Mouse (Mus musculus) lung, postnatal 36 days (tissue): Measurements from ENCODE around the gene Snapc4.
"Not testable (repeated sequence)": the region's sequence is repeated elsewhere in the genome, so short reads cannot be mapped to it uniquely, and the experiment has no call there.

Source experiments
- DNase-seq: peaks from one replicate; pipeline ENCODE4 v3.0.0; 2022; ENCODE audit warnings: mixed read lengths

Snapc4 gene

GRCm38 (mm10) chr2:26380131-26380771, at the start of gene Snapc4:
Gene Snapc4, minus strand, starts transcription at chr2:26380653.
- DNase-seq, result peak; percentile 91

DNA sequence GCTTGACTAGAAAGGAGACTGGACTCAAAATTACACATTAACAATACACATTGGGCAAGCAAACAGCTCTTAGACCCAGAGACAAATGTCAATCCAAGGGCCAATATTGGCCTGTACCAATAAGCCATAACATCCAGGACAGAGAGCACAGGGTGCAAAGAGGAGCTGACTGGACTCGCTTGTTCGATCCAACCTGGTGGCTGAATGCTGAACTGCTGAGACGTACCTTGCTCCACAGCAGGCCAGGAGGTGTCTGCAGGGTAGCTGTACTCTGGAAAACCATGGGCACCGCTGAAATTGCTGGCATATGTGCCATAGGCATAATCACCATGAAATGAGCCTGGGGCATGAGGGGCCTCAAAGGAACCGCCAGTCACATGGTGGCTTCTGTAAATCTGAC, 49.4 kb upstream of the Snapc4 start:
- no peak for DNase-seq

DNA sequence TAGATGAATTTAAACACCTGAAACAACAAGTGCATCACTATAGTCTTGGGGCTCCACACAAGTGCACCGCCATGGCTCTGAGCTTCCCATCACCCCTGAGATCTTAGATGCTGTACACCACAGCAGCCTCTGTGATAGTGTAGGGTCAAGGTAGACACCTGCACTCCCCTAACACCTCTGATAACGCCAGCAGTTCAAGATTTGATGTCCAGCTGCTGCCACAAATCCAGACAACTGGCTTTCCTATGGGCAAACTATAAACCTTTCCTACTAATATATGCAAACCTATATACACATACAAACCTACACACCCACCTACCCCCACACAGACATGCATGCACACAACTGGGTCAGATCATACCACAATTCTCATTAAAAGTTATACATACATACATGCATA, 44.1 kb upstream of the Snapc4 start:
- DNase-seq, result no peak

DNA sequence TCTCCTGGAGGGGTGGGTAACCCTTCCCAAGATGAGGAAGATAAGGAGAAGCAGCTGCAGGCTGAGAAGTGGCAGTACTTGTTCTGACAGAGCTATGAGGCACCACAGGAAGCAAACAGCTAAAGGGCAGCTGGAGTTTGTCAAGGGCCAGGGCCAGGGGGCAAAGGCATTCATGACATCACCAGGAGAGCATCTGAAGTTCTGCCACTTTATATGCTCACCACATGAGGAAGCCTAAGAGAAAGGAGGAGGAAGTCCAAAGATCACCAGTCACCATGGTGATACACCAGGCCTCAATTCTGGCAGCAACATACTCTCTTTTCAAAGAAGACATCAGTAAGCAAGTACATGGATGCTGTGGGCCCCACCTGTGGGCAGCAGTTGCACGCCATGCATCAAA, 42.6 kb upstream of the Snapc4 start:
- peak; percentile 38 for DNase-seq

DNA sequence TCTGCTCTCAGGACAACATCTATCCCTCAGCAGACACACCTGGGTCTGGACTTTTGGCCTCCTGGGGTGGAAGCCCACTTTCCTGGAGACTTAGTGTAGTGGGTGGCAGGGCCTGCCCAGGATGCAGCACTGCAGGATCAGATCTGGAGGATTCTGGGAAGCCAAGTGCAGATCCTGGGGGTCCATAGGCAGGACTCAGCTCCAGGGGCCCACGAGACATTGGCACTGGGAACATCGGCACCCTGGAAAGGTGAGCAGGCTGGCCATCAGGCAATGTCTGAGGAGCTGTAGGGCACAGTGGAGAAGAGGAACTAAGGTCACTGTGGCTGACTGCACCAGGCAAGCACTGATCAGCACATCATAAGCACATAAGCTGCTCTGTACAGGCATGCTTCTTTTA, 41.5 kb upstream of the Snapc4 start:
- DNase-seq, result no peak

GRCm38 (mm10) chr2:26418120-26418519, 37.7 kb upstream of the Snapc4 start:
- no peak for DNase-seq

DNA sequence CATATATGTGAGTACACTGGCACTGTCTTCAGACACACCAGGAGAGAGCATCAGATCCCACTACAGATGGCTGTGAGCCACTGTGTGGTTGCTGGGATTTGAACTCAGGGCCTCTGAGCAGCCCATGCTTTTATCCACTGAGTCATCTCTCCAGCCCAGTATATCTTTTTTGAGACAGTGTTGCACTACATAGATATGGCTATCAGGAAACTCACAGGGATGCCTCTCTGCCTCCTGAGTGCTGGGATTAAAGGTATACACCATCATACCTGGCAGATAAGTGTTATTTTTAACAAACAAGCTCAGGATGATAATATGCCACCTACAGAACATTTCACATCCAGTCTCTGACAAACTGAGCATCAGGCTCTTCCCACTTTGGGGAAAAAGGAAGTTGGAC, 36.6 kb upstream of the Snapc4 start:
- no peak for DNase-seq

GRCm38 (mm10) chr2:26410931-26411411, 30.5 kb upstream of the Snapc4 start:
- DNase-seq, result no peak

DNA sequence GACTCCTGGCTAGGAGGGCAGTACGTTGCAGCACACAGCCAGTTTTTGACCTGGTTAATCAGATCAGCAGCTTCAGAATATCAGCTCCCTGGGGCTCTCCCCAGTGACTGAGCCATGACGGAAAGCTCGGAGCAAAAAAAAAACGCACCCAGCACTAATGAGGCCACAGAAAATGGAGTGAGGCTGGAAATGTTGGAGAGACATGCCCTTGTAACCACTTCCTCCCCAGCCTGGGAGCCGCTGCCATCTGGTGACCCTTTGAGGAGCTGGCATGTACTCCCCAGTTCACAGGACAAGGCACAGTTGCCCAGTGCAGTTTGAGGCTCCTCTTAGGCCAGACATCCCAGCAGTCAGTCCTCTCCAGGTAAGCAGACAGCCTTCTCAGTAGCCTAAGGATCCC, 29.6 kb upstream of the Snapc4 start:
- DNase-seq, result no peak

DNA sequence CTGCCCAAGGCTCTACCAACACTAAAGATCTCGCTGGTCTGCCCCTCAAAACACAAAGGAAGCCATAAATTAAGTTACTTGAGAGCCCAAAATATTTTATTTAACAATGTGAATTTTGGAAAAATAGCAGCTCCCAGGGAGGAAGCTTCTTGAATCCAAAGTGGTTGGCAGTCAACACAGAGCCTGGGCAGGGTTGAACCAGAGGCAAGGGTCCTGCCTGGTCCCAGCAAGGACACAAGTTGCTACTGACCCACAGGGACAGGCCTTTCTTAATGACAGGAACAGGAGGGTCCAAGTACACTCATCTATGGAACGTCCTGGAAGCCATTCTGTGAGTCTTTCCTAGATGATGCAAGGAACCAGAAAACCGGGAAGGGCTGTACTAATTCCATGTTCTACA, 28.9 kb upstream of the Snapc4 start:
- DNase-seq, result no peak

- peak; percentile 98 for DNase-seq
Measured at GRCm38 (mm10) chr2:26408515-26409356, 28.3 kb upstream of the Snapc4 start, which contains the start of gene Inpp5e. Gene Inpp5e, minus strand, starts transcription at chr2:26409203.

DNA sequence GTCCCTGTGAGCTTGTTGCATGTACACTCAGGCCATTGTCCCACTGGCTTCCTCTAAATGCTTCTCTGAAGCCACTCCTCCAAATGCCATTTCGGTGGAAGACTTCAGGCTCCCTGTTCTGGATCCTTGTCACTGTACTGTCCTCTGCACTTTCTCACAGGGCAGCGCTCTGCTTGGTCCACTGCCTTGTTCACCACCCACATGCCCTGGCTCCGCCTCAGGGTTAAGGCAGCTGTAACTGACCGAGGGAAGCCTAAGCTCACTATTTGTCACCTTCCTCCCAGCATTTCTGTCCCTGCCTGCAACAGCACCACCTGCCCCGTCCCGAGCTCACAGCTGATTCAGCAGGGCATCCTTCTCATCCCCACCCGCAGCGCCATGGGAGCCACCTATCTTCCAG, 22.9 kb upstream of the Snapc4 start:
- DNase-seq, result no peak

GRCm38 (mm10) chr2:26402265-26402664, 21.8 kb upstream of the Snapc4 start:
- no peak for DNase-seq

GRCm38 (mm10) chr2:26401023-26401422, 20.6 kb upstream of the Snapc4 start:
- DNase-seq, result no peak

DNA sequence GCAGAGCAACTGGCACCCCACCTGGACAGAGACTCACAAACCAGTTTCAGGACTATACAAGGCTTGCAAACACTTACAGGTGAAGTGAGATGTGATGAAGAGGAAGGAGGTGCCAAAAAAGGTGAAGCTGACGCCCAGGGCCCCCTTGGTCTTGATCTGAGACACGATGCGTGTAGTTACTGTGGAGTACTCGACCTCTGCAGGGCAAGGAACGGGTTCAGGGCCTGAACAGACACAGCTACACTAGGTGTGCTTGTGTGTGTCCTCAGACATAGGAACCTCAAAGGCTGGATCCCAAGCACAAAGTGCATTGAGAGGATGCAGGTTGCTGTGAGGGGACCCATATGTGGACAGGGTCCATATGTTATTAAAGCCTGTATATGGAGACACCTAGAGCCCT, 19.8 kb upstream of the Snapc4 start:
- no peak for DNase-seq

DNA sequence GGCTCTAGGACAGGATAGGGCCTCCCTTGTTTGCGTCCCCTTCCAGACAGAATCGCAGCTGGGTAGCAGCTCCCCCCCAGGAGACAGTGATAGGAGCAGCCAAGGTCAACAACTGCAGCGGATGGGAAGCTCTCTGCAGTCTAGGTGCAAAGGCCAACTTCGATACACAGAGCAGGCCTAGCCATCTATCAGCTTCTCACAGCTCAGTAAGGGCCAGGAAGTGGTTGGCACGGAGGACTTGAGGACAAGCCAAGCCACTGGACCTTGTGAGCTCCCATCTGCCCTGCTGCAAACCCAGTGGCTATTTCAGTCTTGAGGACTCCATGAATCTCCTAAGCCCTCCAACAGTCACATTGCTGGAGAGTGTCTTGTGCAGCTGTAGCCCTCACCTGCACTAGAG, 19.2 kb upstream of the Snapc4 start:
- no peak for DNase-seq

DNA sequence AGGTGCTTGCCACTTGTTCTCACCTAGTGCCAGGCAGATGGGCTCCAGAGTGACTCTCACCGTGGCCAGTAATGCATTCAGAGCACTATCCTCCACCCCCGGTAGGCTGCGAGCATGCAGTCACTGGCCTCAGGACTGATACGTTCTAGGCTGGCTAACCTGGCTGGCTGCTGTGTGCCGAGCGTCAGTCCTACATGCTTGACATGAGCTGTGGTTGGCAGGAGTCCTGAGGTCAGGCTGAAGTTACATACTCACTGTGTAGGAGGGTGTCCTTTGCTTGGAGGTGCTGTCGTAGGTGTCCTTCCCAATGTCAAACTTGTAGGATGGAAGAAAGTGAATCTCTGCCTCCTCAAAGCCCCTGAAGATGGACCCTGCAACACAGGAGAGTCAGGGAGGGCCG, 18.5 kb upstream of the Snapc4 start:
- DNase-seq, result no peak

- no peak for DNase-seq
Measured at GRCm38 (mm10) chr2:26391617-26392016, 11.2 kb upstream of the Snapc4 start.

DNA sequence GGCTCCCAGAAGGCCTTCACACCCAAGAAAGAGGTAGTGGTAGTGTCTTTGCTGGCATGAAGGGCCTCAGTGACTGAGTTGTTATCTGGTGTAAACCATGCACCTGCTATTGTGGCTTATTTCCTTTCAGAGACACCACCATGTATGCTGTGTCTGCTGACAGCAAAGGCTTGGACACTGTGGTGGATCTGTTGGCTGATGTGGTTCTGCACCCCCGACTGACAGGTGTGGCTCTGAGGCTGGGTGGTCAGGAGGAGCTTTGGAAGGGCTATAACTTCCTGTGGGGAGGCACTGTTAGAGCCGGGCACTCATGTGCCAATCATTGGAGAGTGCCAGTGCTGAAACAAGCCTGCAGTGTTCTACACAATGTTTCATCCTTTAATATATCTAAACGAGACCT, 10.5 kb upstream of the Snapc4 start:
- DNase-seq, result no peak

DNA sequence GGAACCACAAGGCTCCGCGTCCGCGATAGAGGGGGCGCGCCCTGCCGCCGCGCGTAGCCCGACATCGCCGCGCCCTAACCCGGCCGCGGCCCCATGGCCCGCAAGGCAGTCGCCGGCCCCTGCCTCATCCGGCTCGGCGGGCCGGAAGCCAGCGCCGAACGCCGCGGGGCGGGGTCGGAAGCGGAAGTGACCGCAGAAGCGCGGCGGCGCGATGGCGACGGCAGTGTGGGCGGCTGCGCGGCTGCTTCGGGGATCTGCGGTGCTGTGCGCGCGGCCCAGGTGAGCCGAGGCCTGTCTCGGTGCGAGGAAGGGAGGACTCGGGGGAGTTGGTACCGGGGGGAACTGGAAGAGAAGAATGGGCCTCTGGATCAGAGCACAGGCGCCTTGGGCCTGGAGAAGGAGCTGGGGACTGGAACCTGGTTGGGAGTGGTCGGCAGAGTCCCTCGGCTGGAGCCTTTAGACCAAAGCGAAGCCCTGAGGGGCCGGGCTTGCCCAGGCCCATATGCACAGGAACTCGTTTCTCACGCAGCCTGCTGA, 8.8 kb upstream of the Snapc4 start, which contains the start of the genes Entr1 and Pmpca:
TSS of gene Entr1 (minus strand) at position 163 of the 537 bp plus-strand sequence.
TSS of gene Pmpca (plus strand) at position 186 of the 537 bp plus-strand sequence.
- DNase-seq, result peak; percentile 85

DNA sequence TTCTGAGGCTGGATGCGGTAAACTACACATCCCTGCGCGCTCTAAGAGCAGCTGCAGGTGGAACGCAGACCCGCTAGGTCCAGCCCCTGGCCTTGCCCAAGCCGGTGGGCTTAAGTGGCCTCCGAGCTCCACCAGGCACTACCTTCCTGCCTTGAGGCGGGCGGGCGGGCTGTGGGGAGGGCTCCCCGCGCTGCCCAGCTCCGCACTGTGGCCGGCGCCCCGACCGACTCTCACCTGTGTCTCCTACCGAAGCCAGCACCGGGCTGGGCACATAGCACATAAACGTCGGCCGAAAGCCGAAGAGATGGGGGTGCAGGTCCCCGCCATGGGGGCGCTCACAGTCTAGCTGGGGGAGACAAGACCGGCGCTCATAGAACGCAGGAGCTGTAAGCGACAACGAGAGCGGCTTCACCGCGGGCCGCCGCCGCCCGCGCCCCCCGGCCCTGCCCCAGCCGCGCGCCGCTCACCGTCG, 8.3 kb upstream of the Snapc4 start:
- no peak for DNase-seq

- DNase-seq, result no peak
Measured at GRCm38 (mm10) chr2:26387713-26388112, 7.3 kb upstream of the Snapc4 start.

GRCm38 (mm10) chr2:26380871-26381270, 418 bp upstream of the Snapc4 start:
- not testable (repeated sequence) for DNase-seq

GRCm38 (mm10) chr2:26372396-26372795, 8.1 kb downstream of the Snapc4 start:
- DNase-seq, result no peak
